Mouse (Mus musculus) right cerebral cortex, adult 18-20 months (tissue): ENCODE data around the gene Kif26b.

ENCODE experiments used
- DNase-seq: peaks from one replicate; pipeline ENCODE4 v3.0.0; 2022; ENCODE audit warnings: mixed read lengths

Gene Kif26b

DNA sequence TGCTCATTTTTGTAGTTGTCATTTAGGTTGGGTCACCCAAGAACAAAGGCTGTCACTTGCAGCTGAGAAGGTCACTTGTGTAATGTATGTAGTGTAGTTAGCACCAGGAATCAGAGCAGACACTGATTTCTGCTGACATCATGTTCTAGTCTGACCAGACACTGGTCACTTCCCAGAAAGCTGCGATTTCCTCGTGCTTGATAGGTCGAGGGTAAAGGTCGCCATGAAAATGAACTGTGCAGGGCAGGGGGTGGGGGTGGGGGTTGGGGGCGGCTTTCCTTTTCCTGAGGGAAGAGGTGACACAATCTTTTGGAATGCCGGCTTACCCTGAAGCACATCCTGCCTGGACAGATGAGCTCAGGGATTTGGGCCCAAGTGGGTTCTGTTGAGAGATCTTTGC lies 68.8 kb downstream of the Kif26b start:
- no peak for DNase-seq

DNA sequence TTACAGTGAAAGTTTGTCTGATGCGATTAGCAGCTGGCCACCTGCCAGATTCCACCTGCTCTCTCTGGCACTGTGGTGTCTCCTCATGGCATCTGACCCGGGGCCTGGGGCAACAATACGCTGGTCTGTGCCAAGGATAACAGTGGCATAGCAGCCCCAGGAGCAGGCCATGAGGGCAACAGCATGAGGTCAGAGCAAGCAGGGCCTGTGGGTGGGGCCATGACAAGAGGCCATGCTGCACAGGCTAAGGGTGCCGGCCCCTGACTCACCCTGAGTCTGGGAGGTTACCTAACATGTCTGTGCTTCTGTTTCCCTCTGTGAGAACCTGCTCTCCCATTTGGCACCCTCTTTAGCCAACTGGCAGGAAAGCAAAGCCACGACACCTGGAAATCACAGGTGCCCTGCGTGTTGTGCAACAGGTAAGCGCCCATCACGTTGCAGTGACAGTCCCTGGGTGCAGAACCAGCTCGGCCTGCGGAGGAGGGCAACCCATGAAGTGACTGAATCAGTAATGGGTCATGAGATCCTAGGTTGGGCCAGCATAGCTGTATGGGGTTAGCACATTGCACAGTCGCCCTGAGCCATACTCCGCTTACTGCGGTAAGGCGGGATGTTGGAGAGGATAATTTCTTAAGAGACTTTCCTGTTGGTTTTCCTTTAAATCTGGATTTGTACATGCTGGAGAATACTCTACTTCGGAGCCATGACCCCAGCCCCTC lies 72.1 kb downstream of the Kif26b start:
- DNase-seq: no peak

DNA sequence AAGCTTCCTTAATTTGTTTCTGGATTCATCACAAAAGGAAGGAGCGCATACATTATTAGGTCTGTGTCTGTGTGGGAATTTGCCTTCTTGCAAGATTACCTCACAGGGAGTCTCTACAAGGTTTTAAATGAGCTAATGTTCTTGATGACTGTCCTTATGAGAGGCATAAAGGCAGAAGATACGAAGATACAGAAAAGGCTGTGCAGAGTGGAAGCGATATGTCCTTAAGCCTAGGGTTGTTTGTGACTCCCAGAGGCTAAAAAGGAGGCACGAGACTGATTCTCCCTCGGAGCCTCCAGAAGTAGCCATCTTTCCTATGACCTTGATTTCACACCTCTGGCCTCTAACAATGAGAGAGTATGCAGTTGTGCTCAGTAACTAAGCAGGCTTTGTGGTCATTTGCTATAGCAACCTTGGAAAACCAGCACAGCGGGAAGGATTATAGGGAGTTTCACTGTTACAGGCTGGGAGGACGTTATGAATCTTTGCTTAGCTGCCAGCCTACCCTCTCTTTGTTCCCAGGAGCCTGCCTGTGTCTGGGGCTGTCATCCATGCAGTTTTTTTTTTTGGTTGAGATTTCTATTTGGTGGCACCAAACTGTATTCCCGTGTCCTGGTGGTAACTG lies 80.3 kb downstream of the Kif26b start:
- DNase-seq: no peak

GRCm38 (mm10) chr1:178611512-178611911 lies 82.6 kb downstream of the Kif26b start:
- DNase-seq: no peak

- DNase-seq: no peak
These were observed 92.4 kb downstream of the Kif26b start for GRCm38 (mm10) chr1:178621301-178621700.

- DNase-seq: peak; percentile 27
These were observed 95.0 kb downstream of the Kif26b start for GRCm38 (mm10) chr1:178623889-178624288.

DNA sequence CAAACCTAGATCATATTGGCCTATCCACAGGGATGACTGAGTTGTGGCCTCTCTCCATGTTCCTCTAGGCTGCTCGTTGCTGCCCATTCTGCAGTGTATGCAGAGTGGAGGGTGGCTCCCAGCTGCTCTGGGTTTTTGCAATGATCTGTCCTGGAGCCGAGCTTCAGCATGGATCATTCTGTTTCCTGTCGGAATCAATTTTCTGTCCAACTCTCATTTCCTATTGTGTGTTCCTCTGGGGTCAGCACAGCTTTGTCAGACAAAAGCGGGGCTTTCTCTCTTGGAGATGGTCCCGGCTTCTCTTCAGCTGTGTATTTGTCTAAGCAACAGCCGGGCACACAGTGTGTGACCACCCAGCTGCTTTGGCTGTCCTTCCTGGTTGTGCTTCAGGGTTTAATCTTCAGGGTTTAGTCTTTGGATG lies 98.0 kb downstream of the Kif26b start:
- DNase-seq: no peak

DNA sequence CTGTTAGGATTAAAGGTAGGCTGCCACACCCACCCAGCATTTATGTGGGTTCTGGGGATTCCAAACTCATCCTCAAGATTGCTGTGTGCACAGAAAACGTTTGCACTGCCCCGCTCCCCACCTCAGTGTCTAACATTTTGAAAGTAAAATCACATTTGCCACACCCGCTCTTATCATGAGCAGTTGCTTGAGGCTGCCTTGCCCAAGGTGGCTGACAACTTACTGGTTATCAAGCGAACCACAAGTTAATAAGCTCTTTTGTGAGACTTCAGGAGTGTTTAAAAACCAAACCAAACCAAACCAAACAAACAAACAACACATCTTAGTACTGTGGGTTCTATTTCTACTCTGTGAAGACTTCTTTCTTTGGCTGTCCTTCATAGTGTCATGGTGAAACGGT lies 101.1 kb downstream of the Kif26b start:
- DNase-seq: no peak

- DNase-seq: no peak
These were observed 102.9 kb downstream of the Kif26b start for GRCm38 (mm10) chr1:178631863-178632262.

- DNase-seq: no peak
These were observed 105.6 kb downstream of the Kif26b start for GRCm38 (mm10) chr1:178634359-178635085.

- no peak for DNase-seq
These were observed 106.5 kb downstream of the Kif26b start for GRCm38 (mm10) chr1:178635470-178635869.

DNA sequence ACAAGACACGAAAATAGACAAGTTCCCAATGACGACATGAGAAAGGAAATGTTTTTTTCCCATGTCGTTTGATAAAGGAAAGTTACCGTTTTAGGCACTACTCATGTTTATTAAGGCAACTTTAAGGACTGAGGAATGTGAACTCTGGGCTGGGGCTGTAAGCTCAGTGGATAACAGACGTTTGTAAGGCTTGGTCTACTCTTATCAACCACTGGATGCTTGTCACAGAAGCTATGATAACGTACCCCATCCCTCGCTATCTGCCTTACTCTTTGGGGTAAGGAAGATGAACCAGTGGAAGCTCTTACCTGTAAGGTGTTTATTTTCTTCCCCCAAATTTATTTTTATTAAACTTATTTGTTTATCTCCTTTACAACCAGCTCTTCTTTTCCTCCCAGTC lies 108.4 kb downstream of the Kif26b start:
- no peak for DNase-seq

DNA sequence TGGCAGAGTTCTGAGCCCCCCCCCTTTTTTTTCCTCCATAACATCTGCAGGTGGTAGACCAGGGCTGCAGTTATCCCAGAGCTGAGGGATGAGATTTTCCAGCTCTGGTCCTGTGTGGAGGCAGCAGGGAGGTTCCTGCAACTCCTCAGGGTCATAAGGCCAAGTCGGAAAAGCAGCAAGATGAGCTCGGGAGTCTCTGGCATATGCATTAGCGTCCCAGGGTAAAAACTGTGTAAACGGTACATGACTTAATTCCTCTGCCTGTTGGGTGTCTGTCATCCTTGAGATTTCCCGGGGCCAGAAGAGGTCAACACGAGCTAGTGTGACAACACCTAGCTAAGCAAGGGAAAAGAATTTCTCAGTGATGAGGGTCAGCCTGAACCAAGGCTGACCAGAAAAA lies 111.0 kb downstream of the Kif26b start:
- DNase-seq: no peak

- peak; percentile 70 for DNase-seq
These were observed 112.0 kb downstream of the Kif26b start for GRCm38 (mm10) chr1:178640719-178641455.

DNA sequence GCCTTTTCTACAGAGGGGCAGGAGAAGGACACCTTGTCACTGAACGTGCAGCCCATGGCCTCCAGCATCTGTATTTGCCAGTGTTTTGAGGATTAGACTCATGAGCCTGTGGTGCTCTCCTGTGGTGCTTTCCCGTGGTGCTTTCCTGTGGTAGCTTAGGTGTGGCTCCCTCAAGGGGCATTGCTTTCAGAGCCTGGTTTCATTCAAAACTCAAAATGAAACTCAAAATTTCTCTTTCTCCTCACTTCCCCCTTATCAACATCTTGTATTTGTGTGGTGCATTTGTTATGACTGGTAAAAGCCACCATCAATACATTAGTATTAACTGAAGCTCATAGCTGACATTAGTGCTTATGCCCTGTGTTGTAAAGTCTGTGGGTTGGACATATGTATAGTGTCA lies 112.9 kb downstream of the Kif26b start:
- DNase-seq: no peak

- no peak for DNase-seq
These were observed 116.0 kb downstream of the Kif26b start for GRCm38 (mm10) chr1:178644954-178645353.

GRCm38 (mm10) chr1:178646589-178646988 lies 117.7 kb downstream of the Kif26b start:
- DNase-seq: no peak

GRCm38 (mm10) chr1:178655525-178655924 lies 126.6 kb downstream of the Kif26b start:
- DNase-seq: no peak

DNA sequence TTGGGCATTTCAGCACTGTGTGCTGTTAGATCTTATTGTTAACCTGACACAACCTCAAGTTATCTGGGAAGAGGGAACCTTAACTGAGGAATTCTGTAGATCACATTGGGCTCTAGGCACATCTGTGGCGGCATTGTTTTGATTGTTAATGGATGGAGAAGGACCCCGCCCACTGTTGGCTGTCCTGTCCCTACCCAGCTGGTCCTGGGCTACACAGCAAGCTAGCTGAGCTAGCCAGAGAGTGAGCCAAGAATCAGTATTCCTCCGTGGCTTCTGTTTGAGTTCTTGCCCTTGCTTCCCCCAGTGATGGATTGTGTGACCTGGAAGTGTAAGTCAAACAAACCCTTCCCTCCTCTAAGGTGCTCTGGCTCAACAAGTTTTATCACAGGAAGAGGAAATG lies 132.1 kb downstream of the Kif26b start:
- no peak for DNase-seq

- DNase-seq: no peak
These were observed 132.6 kb downstream of the Kif26b start for GRCm38 (mm10) chr1:178661556-178661955.

GRCm38 (mm10) chr1:178663539-178663938 lies 134.6 kb downstream of the Kif26b start:
- no peak for DNase-seq

DNA sequence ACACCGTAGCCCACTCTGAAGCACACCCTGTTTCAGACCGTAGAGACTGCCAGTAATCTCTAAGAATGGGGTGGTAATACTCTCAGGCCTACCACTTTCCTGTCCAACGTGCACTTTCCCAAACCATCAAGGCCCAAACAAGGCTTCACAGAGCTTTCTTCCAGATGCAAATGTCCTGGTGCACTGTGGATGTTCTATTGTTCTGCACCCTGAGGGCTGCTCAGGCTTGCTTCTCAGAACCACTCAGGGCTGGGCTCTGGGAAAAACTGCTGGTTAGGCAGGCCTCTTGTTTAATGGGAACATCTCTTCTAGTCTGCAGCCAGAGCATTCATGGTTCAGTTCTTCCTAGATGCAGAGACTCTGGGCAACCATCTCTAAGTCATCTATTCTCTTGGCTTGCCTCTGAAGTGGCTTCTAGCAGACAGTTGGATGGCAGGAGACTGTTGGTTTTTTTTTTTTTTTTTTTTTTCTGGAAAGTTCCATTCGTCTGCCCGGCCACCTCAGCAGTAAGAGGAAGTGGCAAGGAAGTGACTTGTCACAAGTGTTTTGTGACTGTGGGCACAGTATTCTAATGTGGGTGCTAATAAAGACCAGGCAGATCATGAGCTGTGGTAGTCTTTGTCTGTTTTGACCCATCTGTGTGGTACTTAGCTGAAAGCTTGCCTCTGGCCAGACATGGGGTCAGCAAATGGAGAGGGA lies 135.5 kb downstream of the Kif26b start:
- no peak for DNase-seq

GRCm38 (mm10) chr1:178666524-178666923 lies 137.6 kb downstream of the Kif26b start:
- no peak for DNase-seq
